Mouse (Mus musculus): ENCODE measurements around the gene Rbfox2. TPM values are rescaled to one million over a fixed set of nuclear protein-coding genes. Genes with fewer than 3 reads are reported as not detected.
A peak's percentile ranks its signal among the peaks of the same experiment; 100 is the strongest.

Gene Rbfox2
- total RNA-seq, 2 experiments from 2014 or later: 239 to 256 TPM

DNA sequence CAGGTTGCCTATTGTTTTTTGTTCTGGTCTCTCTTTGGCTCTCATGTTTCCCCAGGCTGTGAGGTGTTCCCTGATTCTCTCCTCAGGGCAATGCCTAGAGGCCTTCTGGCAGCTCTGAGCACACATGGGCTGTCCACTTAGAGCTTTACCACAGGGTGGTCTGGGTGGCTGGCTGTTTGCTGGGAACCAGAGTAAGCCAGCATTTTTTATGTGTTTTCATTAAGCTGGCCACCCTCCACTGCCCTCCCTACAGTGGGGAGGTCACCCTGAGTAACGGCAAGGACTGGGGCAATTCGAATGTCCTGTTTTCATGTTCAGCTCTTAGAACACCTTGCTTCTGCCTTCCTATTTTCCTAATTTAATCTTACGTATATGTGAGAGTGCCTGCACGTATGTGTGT, 24.6 kb upstream of the Rbfox2 start:
- no peak for DNase-seq

DNA sequence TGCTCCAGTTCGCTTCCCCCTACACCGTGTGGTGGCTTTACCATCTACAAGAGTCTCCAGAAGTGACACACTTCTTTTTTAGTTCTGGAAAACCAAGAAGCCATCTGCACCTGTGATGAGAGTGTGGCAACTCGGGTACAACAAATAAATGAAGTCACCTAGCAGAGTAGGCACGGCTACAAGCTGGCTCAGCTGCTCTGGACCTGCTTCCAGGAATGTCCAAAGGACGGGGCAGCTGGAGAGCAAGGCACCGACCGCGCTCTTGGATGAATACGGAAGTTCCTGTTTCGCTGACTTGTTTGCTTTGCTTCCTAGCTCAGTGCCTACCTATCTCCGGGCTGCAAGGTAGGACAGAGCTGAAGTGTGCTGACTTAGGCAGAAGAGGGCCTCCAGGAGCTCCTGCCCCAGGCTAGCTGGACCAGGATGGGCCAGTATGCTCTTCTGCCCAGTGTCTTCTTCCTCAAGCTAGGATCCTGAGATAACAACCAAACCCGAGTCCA, 22.9 kb upstream of the Rbfox2 start:
- DNase-seq: no peak

DNA sequence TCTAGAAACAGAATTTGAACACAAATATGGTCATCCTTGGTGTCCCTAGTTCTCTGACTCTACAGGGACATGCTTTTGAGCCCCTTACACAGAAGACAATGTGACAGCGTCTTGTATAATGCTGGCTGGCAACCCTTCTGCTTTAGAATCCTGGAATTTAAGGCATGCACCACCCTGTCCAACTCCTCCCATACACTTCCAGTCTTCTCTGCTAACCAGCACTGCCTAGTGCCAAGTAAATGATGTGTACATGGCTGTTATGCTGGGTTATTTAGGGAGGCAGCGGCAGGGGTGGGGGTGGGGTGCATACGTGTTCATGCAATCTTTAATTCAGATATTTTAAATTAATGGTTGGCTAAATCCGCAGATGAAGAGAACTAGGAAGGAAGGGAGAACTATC, 19.6 kb upstream of the Rbfox2 start:
- no peak for DNase-seq

DNA sequence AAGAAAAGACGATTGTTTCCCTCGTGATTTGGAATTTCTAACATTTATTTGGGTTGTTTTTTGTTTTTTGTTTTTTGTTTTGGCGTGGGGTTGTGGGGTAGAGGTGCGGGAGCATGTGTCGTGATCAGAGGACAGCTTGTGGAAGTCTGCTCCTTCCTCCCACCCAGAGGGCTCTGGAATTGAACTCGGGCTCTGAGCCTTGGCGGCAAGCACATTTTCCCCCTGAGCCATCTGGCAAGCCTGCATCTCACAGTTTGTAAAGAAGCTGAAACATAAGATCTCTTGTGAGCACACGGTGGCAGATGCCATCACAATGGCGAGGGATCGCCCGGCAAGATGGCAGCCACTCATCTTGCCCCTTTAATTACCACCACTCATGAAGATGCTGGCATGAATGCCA, 17.6 kb upstream of the Rbfox2 start:
- DNase-seq: no peak

DNA sequence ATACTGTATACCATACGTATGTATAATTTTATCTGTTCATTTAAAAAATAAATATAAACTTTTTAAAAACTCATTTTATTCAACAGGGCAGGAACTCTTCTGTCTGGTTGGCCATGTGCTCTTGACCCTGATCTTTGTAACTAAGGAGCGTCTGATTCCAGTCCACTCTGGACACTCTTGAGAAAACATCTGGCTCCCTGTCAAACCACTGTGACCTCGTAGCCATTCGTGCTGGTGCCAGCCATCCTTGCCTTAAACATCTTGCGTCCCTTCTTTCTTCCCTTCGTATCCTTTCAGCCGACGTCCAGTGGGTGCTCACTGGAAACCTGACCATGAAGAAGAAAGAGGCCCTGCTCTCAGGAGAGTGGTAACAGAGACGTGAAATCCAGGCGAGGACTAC, 16.4 kb upstream of the Rbfox2 start:
- DNase-seq: no peak

DNA sequence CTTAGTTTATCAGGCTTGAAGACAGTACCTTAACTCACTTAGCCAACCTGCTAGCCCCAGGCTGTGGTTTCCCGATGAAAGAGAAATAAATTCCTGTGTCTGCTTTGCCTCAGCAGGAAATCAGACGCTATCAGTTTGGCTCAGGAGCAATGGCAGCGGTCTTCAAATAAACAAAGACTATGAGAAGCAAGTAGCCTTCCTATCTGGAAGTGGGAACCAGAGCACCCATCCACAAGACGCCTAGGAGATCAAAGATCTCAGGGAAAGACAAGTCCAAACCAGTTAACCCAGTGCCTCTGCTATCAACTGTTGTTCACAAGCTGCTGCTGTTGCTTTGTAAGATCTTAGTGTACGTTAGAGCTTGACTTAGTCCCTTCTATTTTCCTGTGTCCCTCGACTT, 6.9 kb upstream of the Rbfox2 start:
- DNase-seq: no peak

DNA sequence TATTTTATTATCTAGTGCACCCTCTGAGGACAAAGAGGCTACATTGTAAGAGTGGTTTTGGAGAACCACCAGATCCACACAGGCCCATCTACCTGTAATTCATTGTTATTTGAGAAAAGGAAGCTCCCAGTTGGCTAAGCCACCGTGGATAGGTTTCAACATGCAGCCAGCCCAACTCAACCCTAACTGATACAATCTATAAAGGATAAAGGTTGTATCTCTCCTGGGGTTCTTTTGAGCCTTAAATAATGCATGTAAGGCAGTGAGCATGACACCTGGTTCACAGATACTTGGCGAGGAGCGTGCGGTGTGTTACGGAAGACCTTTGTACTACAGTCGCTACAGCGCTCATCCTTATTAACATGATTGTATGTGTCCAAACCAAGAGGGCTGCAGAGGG, 6.0 kb upstream of the Rbfox2 start:
- no peak for DNase-seq

DNA sequence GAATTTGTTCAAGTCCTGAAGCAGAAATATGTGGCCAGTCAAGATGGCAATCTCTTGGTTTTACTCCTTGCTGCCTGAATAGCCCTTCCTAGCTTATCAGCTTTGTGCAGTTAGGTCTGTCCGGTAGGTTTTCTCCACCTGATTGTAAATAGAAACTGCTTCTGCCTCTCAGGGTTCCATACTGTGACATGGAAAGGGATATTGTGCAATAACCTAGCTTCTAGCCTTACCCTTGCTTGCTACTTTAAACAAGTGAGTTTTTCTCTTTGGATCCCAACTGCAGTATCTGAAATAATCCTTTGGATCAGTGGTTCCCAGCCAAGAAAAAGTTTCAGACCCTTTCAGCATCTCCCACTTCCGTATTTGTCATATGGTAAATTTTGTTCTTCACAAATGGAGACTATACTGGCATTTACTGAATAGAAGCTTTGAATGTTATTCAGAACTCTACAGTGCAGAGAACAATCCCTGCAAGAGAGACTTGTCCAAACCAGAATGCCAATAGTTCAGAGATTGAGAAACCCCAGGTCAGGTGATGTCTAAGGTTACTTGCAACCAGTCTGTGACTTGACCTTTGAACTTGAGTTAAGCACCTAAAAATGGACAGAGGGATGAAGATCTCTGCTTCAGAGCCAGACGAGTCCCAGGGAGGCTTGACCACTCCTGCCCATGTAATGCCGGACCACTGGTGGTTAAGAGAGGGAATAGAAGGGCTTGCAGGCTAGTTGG, 1.1 kb upstream of the Rbfox2 start:
- DNase-seq: no peak

DNA sequence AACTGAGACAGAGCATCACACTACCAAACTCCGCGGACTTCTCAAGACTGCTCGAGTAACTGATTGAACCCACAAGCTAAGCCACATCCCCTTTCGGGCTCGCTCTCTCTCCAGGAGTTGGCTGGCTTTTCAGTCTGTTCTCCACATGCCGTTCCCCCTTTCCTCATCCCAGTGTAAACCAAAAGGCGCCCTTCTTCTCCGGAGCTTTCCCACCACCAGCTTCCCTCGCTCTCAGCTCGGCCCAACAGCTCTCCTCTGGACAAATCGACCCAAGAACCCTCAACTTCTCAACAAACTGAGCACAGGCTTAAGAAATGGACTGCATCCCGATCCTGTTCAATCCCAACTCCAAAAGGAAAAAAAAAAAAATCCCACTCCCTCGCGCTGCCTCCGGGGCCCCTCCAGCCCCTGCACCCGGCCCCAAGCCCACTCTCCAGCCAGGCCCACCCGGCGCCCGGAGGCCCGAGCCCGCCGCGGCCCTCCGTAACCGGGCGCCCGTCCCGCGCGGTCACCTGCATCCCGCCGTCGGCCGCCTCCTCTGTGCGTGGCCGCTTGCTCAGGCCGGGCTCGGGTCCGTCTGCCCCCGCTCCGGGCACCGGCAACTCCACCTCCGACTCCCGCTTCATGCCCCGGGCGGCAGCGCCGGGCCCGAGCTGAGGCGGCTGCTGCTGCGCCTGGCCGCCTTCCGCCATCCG, 805 bp downstream of the Rbfox2 start:
- peak; percentile 28 to 38 for DNase-seq

DNA sequence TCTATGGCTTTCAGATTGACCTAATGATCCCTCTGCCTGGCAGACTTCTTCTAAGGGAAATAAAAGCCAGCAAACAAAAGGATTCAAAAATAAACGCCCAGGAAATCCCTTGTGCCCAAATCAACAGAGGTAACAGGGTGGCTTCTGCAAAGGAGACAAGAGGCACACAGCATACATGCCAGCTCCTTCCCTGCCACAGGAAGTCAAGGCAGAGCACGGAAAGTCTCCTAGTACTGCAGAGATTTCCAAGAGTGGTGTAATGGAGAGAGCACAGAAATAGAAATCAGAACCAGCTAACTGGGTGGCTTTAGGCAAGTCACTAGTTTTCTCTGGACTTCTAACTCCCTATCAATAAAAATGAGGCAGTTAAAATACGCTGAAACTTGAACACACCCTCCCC, 1.8 kb downstream of the Rbfox2 start:
- DNase-seq: no peak

DNA sequence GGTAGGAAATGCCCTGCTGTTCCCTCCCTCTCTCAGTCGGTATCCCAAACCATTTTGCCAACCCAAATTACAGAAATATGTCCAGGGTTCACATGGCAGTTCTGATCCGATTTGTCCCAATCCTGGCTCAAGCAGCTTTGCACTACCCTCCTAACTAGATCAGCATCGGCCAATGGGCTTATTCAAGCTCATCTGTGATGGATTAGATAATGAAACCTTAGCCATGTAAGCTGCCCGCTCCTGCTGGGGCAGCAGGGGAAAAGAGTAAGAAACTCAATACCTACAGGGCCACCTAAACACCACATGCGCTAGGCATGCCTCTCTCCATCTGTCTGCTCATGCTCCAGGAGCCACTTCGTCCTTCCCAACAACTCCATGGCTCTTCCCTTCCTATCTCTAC, 5.7 kb downstream of the Rbfox2 start:
- no peak for DNase-seq

DNA sequence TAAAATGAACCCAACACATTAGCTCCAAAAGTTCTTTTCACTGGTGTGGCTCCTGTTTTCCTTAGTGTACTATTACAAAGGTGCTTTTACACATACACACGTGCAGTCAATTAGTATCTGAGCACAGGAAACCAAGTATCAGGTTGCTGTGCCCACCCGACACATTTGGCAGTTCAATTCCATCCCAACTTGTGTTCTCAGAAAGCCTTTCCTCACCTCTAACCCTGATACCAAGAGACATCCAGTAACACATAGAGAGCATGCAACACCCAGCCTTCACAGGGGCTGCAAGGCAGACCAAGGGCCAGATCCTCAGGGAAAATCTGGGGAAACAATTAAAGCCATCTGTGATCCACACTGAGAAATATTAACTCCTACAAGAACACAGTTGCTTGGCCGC, 8.2 kb downstream of the Rbfox2 start:
- DNase-seq: no peak

DNA sequence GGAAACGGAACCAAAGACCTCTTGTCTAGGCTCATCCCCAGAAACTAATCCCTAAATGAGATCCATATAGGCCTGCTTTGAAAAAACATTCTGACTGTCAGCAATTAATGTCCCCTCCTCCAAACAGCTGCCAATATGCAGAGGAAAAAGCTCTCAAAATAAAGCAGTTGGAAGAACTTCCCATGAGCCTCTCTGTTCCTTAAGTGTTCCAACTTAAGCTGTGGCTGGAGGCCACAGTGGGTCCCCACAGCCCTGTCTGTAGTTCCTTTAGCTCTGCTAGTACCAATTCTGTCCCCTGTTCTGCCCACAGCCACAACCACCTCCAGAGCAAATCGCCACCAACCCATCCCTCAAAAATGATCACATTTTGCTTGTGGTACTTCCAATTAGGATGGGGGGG, 10.2 kb downstream of the Rbfox2 start:
- DNase-seq: no peak

DNA sequence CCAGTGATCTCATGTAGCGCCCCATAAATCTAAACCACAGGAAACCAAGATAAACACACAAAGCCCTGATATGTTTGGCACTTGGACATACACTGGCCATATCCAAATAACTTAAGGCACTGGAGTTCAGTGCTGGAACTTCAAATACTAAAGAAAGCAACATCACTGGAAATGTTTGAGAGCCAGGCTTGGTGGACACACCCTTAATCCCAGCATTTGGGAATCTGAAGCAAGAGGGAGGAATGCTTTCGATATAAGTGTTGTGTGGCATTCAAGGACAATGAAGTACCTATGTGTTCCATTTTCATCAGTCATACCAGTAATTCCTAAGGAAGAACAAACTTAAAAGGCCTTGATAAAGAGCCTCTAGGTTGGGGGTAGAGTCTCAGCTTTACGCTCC, 13.3 kb downstream of the Rbfox2 start:
- no peak for DNase-seq

DNA sequence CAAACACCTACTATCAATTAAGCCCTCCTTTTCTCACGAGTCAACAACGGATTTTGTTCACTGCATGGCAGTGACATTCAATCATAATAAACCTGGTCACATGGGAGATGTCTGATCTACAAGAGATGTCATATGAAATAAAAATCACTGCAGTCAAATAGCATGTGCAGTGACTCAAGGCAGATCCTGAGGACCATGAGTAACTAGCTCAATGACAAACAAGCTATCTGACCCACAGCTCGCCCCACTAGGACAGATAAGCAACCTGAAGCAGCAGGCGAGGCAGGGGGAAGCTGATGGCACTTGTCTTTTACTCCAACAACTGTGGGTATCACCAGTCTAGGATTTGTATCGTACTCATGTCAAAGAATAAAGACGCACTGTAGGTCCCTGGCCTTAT, 14.4 kb downstream of the Rbfox2 start:
- no peak for DNase-seq

DNA sequence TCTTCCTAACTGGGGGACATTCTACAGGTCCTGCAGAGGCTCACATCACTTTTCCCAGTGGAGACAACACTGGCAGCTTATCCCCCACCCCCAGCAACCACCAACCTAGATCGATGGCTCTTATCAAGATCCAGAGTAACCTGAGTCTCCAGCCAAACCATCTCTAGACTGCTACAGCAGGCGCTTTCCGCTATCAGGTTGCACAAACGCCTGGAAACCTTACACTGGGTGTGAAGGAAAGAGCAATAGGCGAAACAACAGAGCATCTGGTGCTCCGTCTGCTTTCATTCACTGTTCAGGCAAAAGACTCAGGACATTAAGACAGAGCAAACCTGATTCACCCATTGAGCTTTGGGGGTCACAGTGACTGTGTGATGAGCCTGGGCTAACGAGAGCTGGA, 15.3 kb downstream of the Rbfox2 start:
- peak in 1 of 2 experiments; percentile 17 for DNase-seq

DNA sequence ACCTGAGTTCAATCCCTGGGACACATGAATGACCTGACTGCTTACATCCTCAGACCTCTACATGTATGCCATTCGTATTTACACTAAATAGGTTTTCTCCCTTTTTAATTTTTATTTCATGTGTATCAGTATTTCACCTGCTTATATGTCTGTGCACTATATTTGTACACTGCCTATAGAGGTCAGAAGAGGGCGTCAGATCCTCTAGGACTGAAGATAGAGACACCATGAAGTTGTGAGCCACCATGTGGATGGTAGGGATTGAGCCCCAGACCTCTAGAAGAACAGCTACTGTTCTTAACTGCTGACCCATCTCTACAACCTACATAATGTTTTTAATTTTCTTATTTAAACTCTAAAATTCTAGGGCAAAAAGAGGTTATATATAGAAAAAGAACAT, 16.5 kb downstream of the Rbfox2 start:
- DNase-seq: no peak

DNA sequence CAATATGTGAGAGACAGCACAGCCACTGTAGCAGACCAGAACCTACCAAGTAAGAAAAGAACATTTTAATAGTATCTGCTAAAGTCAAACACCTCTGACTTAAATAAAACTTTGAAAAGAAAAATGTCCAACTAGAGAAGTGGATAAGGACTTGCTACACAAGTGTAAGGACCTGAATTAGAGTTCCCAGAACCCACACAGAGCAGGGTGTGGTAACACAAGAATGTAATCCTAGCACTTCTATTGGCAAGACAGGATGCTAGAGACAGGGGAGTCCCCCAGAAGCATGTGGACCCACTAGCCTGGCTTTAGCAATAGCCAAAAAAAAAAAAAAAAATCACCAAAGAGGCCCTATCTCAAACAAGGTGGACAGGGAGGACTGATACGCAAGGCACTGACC, 26.7 kb downstream of the Rbfox2 start:
- DNase-seq: no peak

DNA sequence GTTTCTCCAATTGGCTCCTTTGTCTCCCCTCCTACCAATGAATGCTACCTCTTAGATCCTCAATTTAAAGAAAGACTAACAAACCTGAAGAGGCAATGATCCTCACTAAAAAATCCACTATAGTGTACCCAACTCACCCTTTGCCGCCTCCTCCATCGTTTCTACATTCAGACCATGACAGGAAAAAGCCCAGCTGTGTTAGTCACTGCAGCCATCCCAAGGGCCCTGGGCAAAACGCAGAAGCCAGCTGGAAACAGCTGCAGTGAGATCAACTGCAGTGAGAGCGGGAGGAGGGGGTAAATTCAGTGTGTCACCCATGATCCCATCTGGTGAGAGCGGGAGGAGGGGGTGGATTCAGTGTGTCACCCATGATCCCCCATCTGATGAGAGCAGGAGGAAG, 28.0 kb downstream of the Rbfox2 start:
- DNase-seq: no peak

DNA sequence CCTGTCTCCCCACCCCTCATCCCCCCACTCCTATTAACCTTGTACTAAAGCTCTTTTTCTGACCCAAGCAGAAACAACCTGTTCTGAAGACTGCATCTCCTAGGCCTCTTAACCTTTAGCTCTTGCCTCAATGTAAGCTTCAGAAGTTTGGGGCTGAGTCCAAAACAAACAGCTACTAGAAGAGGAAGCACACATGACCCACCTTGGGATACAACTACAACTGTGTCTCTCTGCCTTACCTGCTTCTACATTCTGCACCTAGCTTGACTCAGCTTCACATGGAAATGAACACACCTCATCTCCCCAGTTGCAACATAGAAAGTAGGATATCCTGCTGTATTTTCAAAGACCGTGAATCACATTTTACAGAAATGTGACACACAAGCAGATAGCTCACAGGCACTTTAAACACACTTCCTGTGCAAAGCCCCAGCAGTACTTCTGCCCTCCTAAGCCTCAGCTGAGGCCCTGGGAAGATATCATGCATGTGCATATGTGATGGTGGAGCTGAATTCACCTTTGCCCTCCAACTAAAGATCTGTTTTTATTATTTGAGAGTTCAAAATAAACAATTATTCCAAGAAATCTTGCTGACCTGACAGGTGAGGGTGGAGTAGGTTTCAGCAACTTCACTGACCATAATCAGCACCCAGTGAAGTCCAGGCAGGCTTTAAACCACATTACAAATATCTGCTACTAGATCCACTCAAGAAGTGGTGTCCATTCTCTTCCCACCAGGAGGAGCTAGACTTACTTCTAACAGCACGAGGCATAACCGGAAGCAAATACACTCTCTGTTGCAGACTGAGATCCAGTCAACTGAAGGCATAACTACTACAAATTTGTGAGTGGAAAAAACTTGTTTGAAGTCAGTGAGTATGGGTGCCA, 29.7 kb downstream of the Rbfox2 start:
- DNase-seq: no peak

DNA sequence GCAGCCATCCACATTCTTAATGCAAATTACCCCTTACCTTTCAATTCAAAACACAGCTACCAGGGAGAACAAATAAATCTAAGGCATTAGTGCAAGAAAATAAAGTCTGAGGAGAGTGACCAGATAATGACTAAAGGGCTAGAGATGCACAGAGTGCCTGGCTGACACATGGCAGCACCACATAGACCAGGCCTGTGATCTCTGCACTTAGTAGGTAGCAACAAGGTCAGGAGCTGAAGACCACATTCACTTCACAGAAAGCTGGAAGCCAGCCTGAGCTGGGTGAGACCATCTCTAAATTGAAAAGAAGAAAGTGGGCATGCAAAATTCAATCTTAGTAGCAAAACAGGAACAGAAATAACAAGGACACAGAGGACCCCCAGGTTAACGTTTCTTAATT, 30.5 kb downstream of the Rbfox2 start:
- DNase-seq: no peak

DNA sequence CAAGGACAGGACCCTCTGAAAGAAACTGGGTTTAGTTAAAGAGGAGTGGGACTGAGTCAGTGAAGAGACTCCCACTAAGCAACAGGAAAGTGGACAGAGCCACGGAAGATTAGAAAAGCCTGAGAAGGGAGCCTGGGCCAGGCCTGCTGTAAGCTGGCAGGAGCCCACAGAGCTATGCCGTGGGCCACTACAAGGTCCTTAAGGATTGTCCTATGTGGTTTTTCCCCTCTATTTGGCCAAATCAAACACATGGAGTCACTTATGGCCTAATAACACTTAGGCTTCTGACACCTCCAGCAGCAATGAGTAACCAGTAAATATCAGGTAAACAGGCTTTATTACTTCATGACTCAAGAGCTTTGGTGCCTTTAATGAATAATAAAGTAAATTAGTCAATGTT, 31.2 kb downstream of the Rbfox2 start:
- DNase-seq: no peak

DNA sequence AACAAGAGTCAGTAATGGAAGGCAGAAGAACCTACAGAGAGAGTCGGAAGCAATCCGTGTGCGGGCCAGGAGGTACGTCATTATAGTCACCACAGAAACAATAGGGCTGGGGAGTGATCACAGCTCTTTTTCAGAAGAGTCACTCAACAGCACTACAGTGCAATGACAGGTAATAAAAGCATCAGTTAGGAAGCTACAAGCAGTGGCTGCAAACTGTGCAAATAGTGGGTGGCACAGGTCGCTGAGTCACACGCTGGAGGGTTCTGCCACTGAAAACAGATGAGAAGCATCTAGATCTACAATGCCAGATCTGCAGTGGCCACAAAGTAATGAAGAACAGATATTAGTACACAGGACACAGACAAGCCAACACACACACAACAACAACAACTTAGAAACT, 32.9 kb downstream of the Rbfox2 start:
- DNase-seq: no peak

All from layer of hippocampus, postnatal 36 days (tissue).